Comparison of ENCODE assay signal across 9 mouse cellular contexts in genomic region chr17:13657182-13657562, GRCm38 (mm10).
DNase-seq lines count a peak whose midpoint lies in the region; ATAC-seq and TF ChIP-seq lines count a peak whose summit lies in the region.
"Had no signal": no experiment of that assay in that cellular context is flagged by ENCODE, and none has a peak within 500 bp of the region (broad histone marks: within the 10 kb centered on the region; RNA-seq: fewer than 3 reads in every experiment).

No protein-coding gene starts in this region.

- peak overlapping the region; percentile 39 for H3K4me2 ChIP-seq in intestine, embryonic 14.5 days (ENCODE audit: low read length)
- no peak overlapping the region; the same call in 1 of the 2 replicates for H3K4me2 ChIP-seq in intestine, embryonic 16.5 days (ENCODE audit: low read depth, low read length)
- no peak overlapping the region for H3K4me2 ChIP-seq in forebrain, embryonic 16.5 days (ENCODE audit: low read length)

- H3K4me3 ChIP-seq in intestine, embryonic 14.5 days (ENCODE audit: low read depth, low read length), result no peak overlapping the region
- no peak overlapping the region for H3K4me3 ChIP-seq in intestine, embryonic 16.5 days (ENCODE audit: low read length)
- H3K4me3 ChIP-seq in cortical plate, adult 2 months (ENCODE audit: insufficient read depth, low read length), result no peak overlapping the region
- H3K4me3 ChIP-seq in forebrain, embryonic 16.5 days (replicated peaks; ENCODE audit: low read length), result no peak overlapping the region
- peak overlapping the region; percentile 35 for H3K4me3 ChIP-seq in midbrain, embryonic 10.5 days

- H3K9me3 ChIP-seq in intestine, embryonic 14.5 days (ENCODE audit: control insufficient read depth, low read length), result no peaks in the 10 kb centered on the region
- H3K9me3 ChIP-seq in intestine, embryonic 16.5 days (ENCODE audit: control insufficient read depth, low read length), result no peaks in the 10 kb centered on the region
- H3K9me3 ChIP-seq in forebrain, embryonic 16.5 days (ENCODE audit: control insufficient read depth, low read length), result no peaks in the 10 kb centered on the region
- no peaks in the 10 kb centered on the region for H3K9me3 ChIP-seq in midbrain, embryonic 10.5 days (replicated peaks)

- H3K27ac ChIP-seq in intestine, embryonic 14.5 days (ENCODE audit: low read depth), result no peak overlapping the region
- H3K27ac ChIP-seq in intestine, embryonic 16.5 days (ENCODE audit: low read length), result no peak overlapping the region
- peak overlapping the region; percentile 72 for H3K27ac ChIP-seq in cortical plate, adult 2 months (ENCODE audit: insufficient read depth, low read length)
- H3K27ac ChIP-seq in forebrain, embryonic 16.5 days (ENCODE audit: low read length), result peak overlapping the region; percentile 68
- peak overlapping the region; percentile 84 for H3K27ac ChIP-seq in midbrain, embryonic 10.5 days (replicated peaks)

- no peak for TF ChIP-seq POLR2A in cortical plate, adult 2 months (IDR thresholded peaks at IDR 0.05; ENCODE audit: extremely low read depth, insufficient read depth, low read length)

- no peaks in the 10 kb centered on the region for H3K36me3 ChIP-seq in intestine, embryonic 14.5 days (ENCODE audit: control insufficient read depth, insufficient read depth, low read length)
- H3K36me3 ChIP-seq in intestine, embryonic 16.5 days (ENCODE audit: control insufficient read depth, insufficient read depth, low read length), result no peaks in the 10 kb centered on the region
- no peaks in the 10 kb centered on the region for H3K36me3 ChIP-seq in forebrain, embryonic 16.5 days (ENCODE audit: control insufficient read depth, insufficient read depth)
- H3K36me3 ChIP-seq in midbrain, embryonic 10.5 days, result no peaks in the 10 kb centered on the region

- TF ChIP-seq CTCF in cortical plate, adult 2 months (IDR thresholded peaks at IDR 0.05; ENCODE audit: extremely low read depth, insufficient read depth, low read length), result no peak

- H3K9ac ChIP-seq in intestine, embryonic 14.5 days (ENCODE audit: low read length), result no peak overlapping the region
- H3K9ac ChIP-seq in intestine, embryonic 16.5 days (ENCODE audit: low read depth, low read length), result no peak overlapping the region
- no peak overlapping the region for H3K9ac ChIP-seq in forebrain, embryonic 16.5 days (replicated peaks; ENCODE audit: low read depth, low read length)

- peaks cover 14% of the 10 kb centered on the region for H3K4me1 ChIP-seq in intestine, embryonic 14.5 days (replicated peaks; ENCODE audit: control insufficient read depth, insufficient read depth, low read length)
- peaks cover 15% of the 10 kb centered on the region; the same call in 1 of the 2 replicates for H3K4me1 ChIP-seq in intestine, embryonic 16.5 days (ENCODE audit: control insufficient read depth, insufficient read depth, low read length)
- H3K4me1 ChIP-seq in cortical plate, adult 2 months (ENCODE audit: control insufficient read depth, insufficient read depth, low read length), result peaks cover 2% of the 10 kb centered on the region
- H3K4me1 ChIP-seq in forebrain, embryonic 16.5 days (replicated peaks; ENCODE audit: control insufficient read depth, insufficient read depth, low read length), result peaks cover 25% of the 10 kb centered on the region
- H3K4me1 ChIP-seq in midbrain, embryonic 10.5 days, result peaks cover 49% of the 10 kb centered on the region

- intact Hi-C loops in left cerebral cortex, postnatal 4 days (cut with DNase I), result no loop called here

- H3K27me3 ChIP-seq in intestine, embryonic 14.5 days (replicated peaks; ENCODE audit: control insufficient read depth, insufficient read depth, low read length), result no peaks in the 10 kb centered on the region
- H3K27me3 ChIP-seq in intestine, embryonic 16.5 days (replicated peaks; ENCODE audit: control insufficient read depth, insufficient read depth, low read length), result no peaks in the 10 kb centered on the region
- no peaks in the 10 kb centered on the region for H3K27me3 ChIP-seq in forebrain, embryonic 16.5 days (replicated peaks; ENCODE audit: control insufficient read depth, insufficient read depth, low read length)
- no peaks in the 10 kb centered on the region for H3K27me3 ChIP-seq in midbrain, embryonic 10.5 days (ENCODE audit: low read depth, poor library complexity, severe bottlenecking)

- 23% methylated on average over 10 of the region's 10 CpGs for WGBS in intestine, embryonic 14.5 days
- WGBS in intestine, embryonic 16.5 days, result 27% methylated on average over 10 of the region's 10 CpGs
- 23% methylated on average over 10 of the region's 10 CpGs for WGBS in forebrain, embryonic 16.5 days
- WGBS in midbrain, embryonic 10.5 days, result 24% methylated on average over 10 of the region's 10 CpGs

- DNase-seq in intestine, embryonic 14.5 days (ENCODE audit: low spot score), result no peak
- DNase-seq in midbrain, embryonic 10.5 days (ENCODE audit: low spot score), result no peak
- DNase-seq in left cerebral cortex, postnatal 4 days, result no peak
- DNase-seq in retina, embryonic 14.5 days (ENCODE audit: low spot score), result no peak
- DNase-seq: gastrocnemius, postnatal 25 days had no signal

- no peak for ATAC-seq in intestine, embryonic 14.5 days (replicated peaks; ENCODE audit: low FRiP score, low TSS enrichment, low read depth)
- ATAC-seq in intestine, embryonic 16.5 days, result no peak
- ATAC-seq in forebrain, embryonic 16.5 days, result no peak
- ATAC-seq in megakaryocyte, adult 5-6 weeks (ENCODE audit: poor library complexity, severe bottlenecking), result no peak

Comparison
In these comparisons a context has a peak if more than half of its experiments do, and no peak if none do; other contexts are left out.
1. H3K27ac ChIP-seq: peak in cortical plate, adult 2 months (single experiment), forebrain, embryonic 16.5 days (single experiment) and midbrain, embryonic 10.5 days (single experiment); none in intestine, embryonic 14.5 days (single experiment) and intestine, embryonic 16.5 days (single experiment).